Mouse (Mus musculus) heart, postnatal 25 days (tissue): ENCODE measurements around the gene Isy1. TPM values are rescaled to one million over a fixed set of nuclear protein-coding genes. Genes with fewer than 3 reads are reported as not detected.

Experiments
- DNase-seq: peaks from one replicate; pipeline ENCODE4 v3.0.0; 2022; ENCODE audit warnings: low spot score
- intact Hi-C: fragments of 180-260 bp; cut with DNase I; formaldehyde crosslinking; loops from one replicate; pipeline ENCODE4 v1.15.1; 2025
- total RNA-seq, 2 experiments: library from RNA; stranded (reverse); gene quantifications; 2 replicates each; pipeline ENCODE4 v1.2.3; 2021

Isy1 gene
- total RNA-seq, 2 experiments from 2014 or later, result 19.5 to 21.9 TPM

DNA sequence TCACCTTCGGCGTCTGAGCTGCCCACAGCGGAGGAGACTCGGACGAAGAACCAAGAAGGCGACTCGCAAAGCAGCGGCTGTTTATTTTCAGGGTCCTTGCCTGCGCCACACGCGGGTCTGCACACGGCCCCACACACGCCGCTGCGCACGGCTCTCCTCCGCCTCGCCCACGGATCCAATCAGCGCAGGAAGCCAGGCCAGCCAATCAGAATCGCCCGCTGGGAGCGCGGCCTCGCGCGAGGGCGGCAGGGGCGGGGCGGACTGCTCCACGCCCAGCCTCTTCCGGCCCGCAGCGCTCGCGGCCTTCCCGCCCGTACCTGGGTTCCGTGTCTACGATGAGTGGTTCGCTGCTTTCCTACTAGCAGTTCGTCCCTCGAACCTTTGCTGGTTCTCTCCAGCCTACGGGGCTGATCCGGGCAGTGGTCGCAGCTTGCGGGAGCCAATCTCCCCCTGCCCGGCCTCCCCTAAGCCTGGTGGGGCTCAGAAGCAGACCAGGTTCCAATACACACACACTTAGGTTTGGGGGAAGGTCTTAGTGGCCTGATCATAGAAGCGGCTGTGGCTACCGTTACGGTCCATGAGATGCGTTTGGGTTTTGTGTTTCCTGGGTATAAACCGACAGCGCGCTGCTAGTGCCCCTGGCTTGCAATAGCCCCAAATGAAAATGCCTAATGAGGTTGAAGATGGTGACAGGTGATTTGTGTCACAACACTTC is 12.5 kb upstream of the Isy1 start, which contains the start of gene Cnbp:
Gene Cnbp (minus strand): TSS at position 207 of the 715 bp plus-strand sequence.
- intact Hi-C loops, result loop anchor here (2.0 kb wide), 1 partner anchor 36 kb away; the partner anchor contains the start of gene Copg1
- peak; percentile 93 for DNase-seq

DNA sequence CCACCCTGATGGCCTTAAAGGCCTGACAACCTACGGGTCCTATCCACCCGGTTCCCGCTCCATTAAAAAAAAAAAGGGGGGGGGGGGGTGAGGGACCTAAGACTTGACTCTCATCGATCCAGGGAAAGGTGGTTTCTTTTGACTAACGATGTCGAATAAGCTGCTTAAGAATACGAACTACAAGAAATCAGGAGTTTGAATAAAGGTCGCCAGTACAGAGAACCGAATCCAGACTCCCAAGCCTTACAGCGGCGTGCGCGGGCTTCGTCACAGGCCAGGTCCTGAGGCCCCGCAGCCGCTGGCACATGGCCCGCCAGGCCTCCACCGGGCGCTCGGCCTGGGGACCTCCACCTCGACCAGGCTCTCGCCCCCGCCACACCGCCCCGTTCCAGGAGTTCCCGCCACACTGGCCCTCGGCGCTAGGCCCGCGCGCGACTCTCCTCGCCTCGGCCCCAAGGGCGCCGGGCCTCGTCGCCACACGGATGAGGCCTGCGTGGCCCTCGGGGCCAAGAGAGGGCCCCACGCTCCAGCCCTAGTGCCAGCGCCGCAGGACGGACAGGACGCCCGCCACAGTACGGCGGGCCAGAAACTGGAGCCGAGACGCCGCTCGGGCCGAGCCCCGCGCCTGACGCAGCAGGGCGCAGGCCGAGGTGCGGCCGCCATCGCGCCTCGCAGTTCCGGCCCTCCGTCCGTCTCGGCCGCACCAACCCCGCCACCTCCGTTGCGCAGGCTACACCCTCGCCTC is 11.7 kb upstream of the Isy1 start:
- intact Hi-C loops, result loop anchor here (2.0 kb wide), 1 partner anchor 36 kb away; the partner anchor contains the start of gene Copg1
- DNase-seq, result peak; percentile 35

DNA sequence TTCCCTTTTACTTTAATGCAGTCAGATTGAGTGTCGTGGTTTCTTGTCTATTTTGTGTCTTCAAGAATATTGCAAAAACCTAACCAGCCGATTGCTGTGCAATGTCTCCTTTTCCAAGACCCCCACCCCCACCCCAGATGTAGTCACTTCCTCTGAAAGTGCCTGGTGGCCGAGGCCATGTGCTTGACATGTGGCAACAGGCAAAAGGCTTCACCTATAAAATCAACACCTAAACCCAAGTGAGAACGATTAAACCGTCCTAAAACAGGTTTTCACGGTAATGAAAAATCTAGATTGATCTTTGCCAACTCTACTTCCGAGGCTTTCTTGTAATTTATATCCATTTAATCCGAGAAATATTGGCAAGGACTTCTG is 11.2 kb upstream of the Isy1 start:
- no peak for DNase-seq

DNA sequence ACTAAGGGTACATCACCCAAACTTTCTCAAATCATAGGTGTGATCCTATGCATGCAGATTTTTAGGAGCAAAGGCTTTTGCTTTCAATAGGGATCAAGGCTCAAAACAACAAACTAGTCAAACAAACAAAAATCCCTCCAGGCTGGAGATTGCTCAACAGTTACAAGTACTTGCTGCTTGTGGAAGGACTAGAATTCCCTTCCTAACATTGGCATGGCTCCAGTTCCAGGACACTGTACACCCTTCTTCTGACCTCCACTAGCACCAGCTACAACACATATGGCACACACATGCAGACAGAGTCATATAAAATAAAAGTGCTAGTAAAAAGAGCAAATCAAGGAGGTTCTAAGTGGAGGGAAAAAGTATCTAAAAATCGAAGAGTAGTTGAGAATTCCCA is 8.2 kb upstream of the Isy1 start:
- no peak for DNase-seq
- intact Hi-C loops, result no loop called here

More for the DNA sequence above, 11.2 kb upstream of the Isy1 start:
- intact Hi-C loops, result loop anchor here (2.0 kb wide), 1 partner anchor 37 kb away; the partner anchor contains the start of gene Copg1

DNA sequence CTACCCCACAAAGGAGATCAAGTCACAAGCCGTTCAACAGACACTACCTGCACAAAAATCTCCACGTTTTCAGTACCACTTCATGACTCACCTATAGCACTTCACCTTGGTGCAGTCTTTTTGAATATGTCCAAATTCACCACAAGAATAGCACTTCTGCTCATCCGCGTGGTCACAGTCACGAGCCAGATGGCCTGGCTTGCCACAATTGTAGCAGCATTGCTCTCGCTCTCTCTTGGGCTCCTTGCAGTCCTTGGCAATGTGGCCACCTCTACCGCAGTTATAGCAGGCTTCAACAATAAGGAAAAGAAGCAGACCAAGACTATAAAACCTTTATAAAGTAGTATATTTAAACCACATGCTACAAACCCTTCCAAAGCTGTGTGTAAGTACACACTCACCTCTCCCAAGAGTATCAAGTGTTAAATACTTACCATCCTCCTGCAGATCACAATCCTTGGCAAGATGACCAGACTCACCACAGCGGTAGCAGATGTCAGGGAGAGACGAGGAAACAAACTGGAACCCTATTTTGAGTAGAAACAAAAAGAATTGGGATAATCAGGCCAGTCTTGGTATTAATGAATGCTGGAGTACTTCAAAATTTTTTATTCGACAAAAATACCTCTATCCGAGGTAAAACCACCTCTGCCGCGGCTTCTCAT is 6.6 kb upstream of the Isy1 start:
- intact Hi-C loops, result no loop called here
- no peak for DNase-seq

DNA sequence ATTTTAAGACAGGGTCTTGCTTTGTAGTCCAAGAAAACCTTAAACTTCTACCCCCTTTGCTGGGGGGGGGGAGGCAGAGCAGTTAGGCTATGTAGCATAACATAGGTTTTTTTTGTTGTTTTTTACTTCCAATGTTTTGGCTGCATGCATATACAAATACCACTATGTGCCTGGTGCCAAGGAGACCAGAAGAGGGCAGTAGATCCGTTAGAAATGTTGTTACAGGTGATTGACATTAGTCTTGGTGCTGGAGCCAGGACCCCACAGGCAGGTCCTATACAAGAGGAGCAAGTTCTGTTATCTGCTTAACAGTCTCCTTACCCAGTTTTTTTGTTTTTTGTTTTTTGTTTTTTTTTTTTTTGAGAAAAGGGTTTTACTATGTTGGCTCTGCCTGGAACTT is 3.7 kb upstream of the Isy1 start:
- DNase-seq, result no peak
- intact Hi-C loops, result no loop called here

DNA sequence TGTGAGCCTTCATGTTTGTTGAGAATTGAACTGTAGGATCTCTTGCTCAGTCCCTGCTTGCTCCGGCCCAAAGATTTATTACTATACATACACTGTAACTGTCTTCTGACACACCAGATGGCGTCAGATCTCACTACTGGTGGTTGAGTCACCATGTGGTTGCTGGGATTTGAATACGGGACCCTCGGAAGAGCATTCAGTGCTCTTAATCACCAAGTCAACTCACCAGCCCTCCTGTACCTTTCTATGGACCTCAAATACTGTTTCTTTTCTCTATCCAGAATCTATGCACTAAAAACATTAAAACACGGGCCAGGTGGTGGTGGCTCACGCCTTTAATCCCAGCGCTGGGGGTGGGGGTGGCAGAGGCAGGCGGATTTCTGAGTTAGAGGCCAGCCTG is 3.0 kb upstream of the Isy1 start:
- no peak for DNase-seq
- intact Hi-C loops, result no loop called here

DNA sequence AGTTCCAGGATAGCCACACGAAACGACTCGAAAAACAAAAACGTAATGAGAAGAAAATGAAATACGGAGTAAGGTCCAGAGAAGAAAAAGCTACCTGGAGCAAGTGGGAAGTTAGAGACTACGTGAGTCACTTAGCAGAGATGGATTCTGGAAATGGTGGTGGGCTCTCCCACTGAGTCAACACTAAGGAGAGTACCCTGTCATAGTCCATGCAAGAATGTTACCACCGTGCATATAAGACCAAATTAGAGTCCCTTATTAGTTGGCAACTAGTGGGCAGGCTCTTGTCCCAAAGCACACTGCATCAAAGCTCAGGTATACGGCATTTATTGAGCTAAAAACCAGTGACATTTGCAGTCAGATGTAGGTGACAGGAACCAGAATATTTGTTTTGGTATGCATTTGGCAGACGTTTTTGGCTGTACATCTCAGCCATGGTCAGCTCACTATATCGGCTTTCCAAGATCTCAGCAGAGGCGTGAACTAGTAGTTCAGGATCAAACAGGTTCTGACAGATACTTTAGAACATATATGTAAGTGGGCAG is 1.3 kb upstream of the Isy1 start:
- DNase-seq, result no peak
- intact Hi-C loops, result loop anchor here (5.0 kb wide), 2 partner anchors 47 to 78 kb away; partner anchors contain the start of gene Copg1

DNA sequence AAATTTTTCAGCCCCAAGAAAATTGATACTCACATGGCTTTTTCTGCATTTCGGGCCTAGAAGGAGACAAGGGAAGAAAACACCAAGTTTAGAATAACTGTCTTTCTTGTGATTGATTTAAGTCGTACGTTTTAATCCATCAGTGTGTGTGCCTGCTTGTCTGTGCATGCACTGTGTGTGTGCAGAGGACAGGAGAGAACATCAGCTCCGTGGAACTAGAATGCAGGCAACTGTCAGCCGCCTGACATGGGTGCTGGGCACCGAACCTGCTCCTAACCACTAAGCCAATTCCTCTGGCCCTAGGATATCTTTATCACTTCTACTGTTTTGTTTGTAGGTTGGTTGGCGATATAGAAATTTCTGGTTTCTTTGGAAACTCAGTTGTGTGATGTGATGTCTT is 2.9 kb downstream of the Isy1 start, which contains the start of gene Gm45140:
Gene Gm45140 (minus strand): TSS at position 101 of the 400 bp plus-strand sequence.
- DNase-seq, result no peak
- intact Hi-C loops, result loop anchor here (5.0 kb wide), 2 partner anchors 52 to 73 kb away; partner anchors contain the start of gene Copg1

DNA sequence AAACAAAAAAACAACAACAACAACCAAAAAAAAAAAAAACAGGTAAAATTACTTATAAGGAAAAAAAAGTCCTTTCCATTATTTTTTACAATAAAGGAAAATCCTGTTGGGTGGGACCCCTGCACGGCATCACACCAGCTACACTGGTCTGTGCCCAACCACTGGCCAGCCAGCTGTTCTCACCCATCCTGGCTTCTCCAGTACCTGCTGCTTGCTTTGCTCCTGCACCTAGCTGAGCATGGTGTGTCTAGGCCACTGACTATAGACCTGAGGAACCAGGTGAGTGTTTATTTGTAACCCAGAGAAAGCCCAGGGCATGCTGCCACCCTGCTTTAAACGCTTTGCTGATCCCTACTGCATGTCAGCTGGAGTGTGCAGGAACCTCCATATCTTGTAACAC is 18.2 kb downstream of the Isy1 start:
- intact Hi-C loops, result no loop called here
- no peak for DNase-seq

DNA sequence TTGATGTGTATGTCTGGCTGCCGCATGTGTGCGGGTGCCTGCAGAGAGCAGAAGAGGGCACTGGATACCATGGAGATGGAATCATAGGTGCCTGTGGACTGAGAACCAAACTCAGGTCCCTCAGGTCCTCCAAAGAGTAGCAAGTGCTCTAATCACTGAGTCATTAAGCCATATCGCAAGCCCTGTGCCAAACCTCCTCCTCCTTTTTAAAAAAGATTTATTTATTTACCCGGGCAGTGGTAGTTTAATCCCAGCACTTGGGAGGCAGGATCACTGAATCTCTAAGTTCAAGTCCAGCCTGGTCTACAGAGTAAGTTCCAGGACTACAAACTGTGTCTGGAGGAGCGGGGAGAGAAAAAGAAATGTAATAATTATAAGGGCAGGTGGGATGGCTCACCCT is 24.1 kb downstream of the Isy1 start:
- intact Hi-C loops, result no loop called here

DNA sequence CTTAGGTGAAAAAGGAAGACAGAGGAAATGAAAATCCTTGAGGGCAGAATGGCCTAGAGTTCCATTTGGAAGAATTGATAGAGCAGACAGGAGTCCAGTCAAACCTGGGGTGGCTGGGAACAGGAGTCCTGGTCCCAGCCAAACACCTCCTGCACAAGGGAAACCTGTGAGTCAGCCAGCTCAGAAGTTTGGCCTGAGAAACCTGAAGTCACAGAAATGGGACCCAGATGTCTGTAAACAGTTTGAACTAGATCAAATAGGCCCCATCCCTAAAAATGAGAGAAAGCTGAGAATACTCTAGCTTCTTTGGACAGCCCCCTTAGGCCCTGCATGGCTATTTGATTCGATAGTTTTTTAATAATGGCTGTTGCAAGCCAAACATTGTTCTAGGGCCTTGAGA is 25.9 kb downstream of the Isy1 start:
- no peak for DNase-seq
- intact Hi-C loops, result no loop called here

More for the DNA sequence above, 24.1 kb downstream of the Isy1 start:
- no peak for DNase-seq

DNA sequence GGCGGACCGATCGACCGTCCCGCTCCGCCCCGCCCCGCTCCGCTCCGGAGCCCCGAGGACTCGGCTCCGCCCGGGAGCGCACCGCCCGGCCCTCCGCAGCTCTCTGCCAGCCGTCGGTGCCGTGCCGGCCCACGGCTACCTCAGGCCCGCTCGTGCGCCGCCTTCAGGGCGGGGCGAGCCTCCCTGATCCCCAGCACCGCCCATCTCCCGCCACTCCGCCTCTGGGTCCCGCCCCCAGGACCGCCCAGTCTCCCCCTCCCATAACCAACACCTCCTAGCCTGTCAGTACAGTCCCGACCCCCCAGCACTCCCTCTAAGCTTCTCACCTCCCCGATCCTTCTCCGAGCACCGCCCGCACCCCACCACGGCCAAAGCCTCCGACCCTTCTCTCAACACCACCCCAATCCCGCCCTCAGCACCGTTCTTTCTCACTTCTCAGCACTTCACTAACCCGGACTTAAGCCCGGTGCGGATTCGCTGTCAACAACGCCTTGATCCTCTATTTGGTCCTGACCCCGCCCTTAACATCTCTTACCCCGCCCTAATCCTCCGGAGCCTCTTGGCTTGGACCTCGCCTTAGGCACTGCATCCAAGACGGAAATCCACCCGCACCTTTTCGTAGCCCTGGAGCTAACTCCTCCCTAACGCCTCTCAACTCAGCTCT is 26.8 kb downstream of the Isy1 start, which contains the start of gene Rab43:
Gene Rab43 (minus strand): TSS at position 490 of the 664 bp plus-strand sequence.
- intact Hi-C loops, result no loop called here
- peak; percentile 93 for DNase-seq

DNA sequence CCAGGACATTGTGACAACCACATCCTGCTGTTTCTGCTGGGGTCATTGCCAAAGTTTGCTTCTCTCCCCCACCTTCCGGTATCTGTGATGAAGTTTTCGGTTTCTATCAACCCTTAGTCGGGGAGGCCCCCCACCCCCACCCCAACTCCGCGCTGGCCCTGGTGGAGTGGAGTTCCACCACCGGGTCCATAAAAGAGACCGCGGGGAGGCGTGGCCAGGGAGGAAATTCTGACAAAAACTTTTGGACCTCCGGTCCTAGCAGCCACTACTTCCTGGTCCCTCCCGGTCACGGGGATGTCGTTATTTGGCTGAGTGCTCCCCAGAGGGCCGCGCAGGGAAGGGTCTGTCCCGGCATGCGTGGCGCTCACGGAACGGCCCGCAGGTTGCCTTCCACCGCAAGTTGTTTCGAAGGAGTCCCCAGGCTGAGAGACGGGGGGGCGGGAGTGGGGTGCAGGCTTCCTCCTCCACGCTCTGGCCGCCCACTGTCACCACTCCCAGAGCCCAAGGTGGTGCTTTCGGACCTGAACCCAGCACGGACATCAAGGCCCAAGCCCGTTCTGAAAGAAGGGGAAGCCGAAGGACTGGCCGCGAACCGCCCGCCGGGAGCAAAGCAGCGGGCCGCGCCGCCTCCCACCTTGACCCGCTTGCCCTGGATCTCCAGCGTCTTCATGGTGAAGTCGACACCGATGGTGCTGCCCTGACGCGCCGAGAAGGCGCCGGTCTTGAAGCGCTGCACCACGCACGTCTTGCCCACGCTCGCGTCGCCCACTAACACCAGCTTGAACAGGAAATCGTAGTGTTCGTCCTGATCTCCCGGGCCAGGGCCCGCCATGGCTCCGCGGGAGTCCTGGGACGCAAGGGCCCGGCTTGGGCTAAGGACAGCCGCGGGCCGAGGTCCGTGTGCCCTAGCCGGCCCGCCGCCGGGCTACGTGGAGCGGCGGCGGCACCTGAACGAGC is 27.6 kb downstream of the Isy1 start:
- intact Hi-C loops, result no loop called here
- peak; percentile 70 for DNase-seq

DNA sequence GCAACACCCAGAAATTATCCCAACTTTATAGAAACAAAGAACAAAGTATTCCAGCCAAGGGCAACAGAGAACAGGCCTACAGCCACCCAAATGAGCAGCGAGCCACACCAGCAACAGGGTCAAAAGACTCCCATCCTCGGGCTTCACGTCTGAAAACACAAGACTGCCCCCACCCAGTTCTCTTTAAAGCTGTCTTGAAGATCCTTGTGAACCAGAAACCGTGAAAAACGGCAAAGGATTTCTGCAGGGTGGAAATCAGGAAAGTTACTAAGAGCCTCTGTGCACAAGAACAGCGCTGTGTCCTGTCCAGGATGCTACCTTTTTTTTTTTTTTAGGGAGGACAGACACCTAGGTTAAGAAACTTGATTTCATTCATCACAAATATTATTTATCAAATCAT is 28.3 kb downstream of the Isy1 start:
- intact Hi-C loops, result no loop called here
- no peak for DNase-seq

DNA sequence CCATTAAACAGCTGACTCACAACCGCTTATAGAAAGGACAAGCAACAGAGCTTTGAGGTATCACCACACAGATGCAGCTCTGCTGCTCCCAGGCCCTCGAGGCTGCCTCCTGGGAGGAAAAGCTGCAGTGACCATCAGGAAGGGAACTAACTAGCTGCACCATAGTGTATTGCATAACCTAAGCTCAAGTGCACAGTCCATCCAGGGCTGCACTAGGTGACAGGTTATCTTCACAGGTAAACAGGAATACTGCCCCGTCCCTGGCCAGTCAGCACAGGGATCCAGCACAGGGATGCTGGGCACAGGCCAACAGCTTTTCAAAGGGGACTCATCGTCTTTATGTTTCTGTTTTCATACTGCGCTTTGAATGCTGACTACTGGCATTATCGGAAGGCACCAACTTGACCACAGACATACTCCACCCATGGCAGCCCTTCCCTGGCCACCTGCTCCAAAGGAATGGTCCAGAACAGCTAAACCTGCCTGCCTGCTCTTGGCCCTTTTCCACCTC is 28.9 kb downstream of the Isy1 start:
- intact Hi-C loops, result no loop called here
- no peak for DNase-seq

DNA sequence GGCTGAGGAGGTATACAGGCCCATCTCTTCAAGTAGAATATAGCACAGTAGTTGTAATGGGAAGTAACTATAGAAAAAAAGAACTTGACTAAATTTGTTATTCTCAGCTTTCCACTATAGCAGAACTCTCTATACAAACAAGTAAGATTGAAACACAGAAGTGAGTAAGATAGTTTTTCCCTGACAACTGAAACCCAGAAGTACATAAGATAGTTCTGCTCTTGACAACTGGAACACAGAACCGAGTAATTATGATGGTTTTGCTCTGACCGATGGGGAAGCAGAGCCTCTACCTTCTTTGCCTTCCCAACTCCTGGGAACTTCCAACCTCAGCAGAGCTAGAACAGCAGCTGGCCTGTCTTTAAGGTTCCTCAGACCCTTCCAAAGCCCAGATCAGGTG is 29.5 kb downstream of the Isy1 start:
- intact Hi-C loops, result no loop called here

DNA sequence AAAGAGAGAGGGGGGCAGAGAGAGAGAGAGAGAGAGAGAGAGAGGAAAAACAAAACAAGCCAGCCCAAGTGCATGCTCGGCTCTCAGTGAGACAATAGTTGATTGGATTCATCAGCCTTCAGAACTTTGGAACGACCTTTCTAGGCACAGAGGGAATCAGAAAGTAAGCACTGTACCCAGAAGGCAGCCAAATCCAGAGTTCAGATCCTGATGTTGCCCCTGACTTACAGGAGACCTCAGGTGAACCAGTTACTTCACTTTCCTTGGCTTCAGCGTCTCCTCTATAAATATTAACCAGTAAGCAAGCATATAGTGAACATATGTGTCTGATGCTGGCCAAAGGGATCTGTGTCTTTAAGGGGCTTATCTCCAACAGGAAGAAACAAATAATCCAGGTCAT is 30.1 kb downstream of the Isy1 start:
- intact Hi-C loops, result no loop called here
- DNase-seq, result no peak

More for the DNA sequence above, 29.5 kb downstream of the Isy1 start:
- no peak for DNase-seq
